Mouse (Mus musculus): ENCODE measurements at regions not wholly inside any gene's neighbourhood (a gene's known extent, or its start where the extent isn't known, plus 50 kb on each side); places are given as distances from the start of the nearest gene placed in this dataset.
A peak's percentile ranks its signal among the peaks of the same experiment; 100 is the strongest.
"Not testable (repeated sequence)": the region's sequence is repeated elsewhere in the genome, so short reads cannot be mapped to it uniquely, and the experiment has no call there.

DNA sequence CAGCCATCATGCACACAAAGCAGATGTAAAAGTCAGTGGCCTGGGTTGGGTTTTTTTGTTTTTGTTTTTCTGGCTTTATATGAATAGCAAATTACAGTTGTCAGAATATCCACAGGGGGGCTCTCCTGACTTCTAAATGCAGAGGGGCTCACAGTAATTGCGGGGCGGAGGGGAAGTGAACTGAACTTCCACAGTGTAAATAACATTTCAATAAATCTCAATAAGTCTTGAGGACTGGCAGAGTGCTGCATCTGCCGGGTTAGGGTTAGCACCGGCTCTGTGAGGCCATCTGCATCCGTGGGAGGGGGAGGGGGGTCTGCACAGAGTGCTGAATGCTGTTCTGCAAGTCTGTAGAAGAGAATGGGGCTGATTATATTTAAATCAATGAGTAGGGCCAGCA lies 50.3 kb upstream of the Arl4c start:
- DNase-seq (ENCODE audit: extremely low spot score) = peak; percentile 61

DNA sequence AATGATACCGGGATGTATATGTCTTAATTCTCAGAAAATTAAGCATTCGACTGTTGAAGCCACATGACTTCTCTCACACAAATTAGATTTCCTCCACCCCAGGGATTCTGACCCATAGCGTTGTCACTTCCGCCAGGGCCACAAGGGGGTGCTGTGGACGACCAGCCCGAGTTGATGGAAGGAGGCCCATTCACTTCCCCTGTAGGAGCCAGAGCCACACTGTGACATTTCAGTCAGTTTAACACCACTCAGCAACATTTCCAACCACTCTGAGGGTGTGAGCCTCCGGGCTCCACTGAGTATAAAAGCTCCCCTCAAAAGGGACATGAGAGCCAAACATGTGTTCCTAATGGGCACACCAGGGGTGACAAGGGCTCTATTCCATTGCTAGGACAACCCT lies 54.6 kb upstream of the Arl4c start:
- peak; percentile 53 for DNase-seq (ENCODE audit: extremely low spot score)

DNA sequence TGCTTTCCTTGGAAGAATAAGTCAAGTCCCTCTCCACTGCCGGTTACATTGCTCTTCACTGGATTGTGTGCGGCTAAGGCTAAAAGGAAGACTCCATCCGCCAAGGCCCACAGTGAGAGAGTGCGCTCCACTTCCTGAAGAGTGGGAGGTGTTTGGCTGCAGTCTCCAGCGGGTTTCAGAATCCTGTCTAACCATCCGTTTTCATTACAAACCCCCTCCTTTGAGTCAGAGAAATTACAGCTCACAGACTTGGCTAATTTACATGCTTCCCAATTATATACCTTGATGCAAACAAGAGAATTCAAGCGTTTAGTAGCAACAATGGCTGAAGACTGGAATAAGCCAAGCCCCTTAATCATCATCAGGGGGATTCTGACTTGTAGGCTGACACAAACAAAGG lies 55.1 kb upstream of the Arl4c start:
- no peak for DNase-seq (ENCODE audit: extremely low spot score)

DNA sequence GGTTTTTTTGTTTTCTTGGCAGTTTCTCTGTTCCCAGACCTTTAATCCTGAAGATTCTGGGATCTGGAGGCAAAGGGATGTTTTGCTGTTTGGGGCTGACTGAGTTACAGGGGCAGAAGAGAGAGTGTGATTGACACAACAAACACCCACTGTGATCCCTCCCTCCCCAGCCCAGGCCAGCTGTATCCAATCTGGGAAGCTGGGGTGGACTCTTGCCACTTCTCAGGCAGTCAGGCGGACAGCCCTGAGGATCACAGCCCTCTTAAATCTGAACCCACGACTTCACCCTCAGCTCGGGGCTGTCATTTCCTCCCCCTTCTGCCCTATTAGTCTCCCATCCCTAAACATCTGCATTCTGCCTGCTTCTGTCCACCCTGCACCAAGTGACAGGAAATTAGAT lies 55.7 kb upstream of the Arl4c start:
- no peak for DNase-seq (ENCODE audit: extremely low spot score)

DNA sequence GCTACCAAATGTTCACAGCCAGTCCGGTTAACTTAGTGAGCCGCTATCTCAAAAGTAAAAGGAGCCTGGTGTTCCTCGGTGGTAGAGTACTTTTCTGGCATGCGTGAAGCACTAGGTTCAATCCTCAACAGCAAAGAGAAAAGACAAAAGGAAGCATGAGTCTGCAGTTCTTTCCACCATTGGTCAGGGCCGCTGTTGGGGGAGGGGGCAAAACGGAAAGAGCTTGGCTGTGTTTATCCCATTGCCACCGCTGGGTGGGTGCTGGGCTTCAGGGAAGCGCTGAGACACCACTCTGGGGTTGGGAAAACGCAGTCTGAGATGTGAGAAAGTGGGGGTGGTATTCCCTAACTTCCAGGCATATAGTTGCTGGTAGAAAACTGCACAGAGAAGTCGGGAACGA lies 58.6 kb upstream of the Arl4c start:
- no peak for DNase-seq (ENCODE audit: extremely low spot score)

DNA sequence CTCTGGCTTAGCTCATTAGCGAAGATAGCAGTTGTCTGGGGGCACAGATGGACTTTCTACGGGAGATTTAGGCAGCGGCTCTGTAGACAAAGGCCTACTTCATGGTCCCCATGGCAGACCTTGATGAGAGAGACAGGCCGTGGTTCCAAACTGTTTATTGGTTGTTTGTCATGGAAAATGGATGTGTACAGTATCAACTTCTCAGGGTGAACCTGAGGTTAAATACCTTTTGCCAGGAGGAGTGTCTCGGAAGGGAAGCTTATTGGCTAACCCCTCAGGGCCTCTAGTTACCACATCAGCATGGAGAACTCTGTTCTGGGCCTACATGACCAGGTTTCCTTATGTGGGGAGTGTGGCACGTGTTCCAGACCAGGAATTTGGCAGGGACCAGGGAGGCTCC lies 59.1 kb upstream of the Arl4c start:
- DNase-seq (ENCODE audit: extremely low spot score) = no peak

DNA sequence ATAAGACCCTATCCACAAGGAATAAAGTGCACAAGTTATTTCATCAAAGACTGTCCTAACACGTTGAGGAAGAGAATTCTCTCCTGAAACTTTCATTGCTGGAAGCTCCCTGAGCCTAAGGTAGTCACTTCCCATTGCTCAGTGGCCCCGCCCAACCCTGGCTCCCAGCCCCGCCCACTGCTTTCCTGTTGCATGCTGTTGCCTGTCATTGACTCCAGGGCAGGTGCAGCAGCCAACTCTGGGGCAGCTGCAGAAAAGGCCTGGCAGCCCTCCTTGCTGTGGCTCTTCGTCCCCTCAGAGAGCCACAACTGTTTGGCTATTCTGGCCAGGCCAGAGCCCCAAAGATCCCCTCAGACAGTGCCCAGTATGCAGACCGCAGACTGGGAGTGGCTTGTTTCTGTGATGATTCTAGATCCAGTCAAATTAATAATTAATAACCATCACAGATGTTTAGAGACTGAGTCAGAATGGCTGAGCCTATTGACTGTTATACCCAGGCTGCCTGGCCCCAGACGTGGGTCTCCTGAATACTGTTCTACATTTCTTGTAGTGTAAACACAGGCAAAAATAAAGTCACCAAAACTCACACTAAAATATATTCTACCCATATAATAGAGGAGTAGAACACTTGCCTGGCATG lies 61.8 kb upstream of the Arl4c start:
- no peak for DNase-seq (ENCODE audit: extremely low spot score)

DNA sequence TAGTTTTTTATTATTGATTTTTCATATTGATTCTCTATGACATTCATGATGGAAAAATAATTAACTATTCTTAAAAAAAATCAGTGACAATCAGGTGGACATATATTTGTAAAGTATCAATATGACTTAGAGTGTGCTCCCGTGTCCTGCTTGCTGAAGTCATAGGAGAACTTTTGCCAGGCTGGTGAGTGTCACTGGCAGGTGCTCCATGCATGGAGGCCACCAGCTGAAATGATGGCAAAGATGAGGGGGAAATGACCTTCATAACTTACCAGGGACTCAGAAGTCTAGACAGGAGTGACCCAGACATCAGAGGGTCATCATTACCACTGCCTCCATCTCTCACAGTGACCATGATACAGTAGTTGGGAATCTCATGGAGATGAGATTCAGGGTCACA lies 62.5 kb upstream of the Arl4c start:
- DNase-seq (ENCODE audit: extremely low spot score) = no peak

DNA sequence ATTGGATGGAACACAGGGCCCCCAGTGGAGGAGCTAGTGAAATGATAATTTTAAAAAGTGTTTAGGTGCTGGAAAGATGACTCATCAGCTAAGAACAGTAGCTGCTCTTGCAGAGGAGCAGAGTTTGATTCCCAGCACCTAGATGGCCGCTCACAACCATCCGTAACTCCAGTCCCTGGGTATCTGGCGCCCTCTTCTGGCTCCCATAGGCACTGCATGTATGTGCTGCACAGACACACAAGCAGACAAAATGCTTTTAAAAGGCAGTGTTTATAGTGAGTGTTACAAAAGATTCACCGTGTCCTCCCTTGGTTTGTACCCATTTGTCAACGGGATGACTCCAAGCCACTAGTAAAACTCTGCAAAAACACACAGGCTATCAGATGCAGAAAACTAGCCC lies 75.0 kb upstream of the Arl4c start:
- no peak for DNase-seq (ENCODE audit: extremely low spot score)

DNA sequence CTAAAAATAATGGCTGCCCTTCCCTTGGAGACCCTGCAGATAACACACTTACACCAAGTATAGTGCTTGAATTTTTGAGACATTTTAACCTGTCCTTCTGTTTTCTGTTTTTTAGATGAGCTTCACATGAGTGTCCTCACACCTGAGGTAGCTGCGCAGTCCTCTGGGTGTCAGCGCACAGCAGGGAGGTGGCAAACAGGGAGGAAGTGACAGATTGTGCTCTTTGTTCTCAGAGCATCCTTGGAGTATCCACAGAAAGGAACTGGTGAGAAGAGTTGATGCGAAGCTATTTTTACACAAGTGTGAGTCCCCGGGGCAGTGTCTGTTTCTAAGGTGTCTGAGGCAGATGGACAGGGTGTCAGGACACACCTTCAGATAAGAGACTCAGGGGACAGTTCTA lies 78.2 kb upstream of the Arl4c start:
- DNase-seq (ENCODE audit: extremely low spot score) = no peak

DNA sequence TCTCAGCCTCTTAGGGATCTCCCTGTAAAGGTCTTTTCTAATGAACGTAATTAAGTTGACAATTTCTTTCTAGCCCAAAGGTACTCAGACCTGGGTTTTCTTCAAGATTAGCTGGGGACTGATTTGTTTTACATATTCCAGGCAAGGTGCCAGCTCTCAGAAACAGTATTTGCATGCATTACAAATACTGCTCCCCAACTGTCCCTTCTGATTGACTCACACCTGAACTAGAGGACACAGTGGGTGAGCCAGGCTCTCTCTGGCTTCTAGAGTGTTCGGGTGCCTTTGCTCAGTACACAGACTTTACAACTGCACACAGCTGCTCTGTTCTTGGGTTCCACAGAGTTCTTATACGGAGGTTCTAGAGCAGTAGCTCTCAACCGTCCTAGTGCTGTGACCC lies 81.1 kb upstream of the Arl4c start:
- no peak for DNase-seq (ENCODE audit: extremely low spot score)

DNA sequence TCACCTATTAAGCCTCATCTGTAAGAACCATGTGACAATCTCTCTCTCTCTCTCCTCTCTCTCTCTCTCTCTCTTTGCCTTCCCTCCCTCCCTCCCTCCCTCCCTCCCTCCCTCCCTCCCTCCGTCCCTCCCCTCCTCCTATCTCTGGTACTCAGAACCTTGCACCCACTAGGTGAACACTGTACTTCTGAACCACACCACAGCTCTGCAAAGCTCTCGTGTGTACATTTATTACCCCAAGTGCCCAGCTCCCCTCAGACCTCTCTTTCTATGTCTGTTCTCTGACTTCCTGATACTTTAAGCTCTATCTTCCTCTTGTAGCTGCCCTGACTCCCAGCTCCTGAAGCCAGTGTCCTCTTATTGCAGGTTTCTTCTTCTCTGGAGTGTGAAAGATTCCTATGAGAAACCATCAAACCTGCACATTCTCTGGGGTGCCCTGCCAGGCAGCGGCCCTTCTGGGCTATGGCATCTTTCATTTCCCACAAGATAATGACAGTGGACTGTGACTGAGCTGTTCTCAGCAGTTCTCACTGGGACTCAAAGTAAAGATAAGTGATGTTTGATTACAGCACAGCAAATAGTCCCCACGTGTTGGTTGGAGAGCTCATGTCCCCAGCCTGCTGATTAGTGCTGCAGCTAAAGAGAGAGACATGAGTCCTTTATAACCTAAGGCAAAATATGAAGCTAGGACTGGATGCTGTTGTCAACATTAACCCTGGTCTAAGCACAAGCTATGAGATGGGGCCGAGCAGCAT lies 83.0 kb upstream of the Arl4c start:
- DNase-seq (ENCODE audit: extremely low spot score) = no peak

DNA sequence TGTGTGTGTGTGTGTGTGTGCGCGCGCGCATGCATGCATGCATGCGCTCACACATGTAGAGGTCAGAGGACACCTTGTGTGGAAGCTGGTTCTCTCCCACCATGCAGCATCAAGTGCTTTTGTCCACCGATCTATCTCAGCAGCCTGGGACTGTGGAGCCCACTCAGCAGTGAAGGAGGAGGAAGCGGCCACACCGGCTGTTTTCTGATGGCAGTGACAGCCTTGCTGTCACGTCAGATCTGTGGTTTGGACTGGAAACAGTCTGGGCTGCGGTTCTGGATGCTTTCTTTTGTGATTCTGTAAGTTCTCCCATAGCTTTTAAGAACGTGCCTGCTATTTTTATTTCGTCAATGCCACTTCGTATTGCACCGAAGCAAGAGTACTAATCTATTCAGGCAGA lies 84.0 kb upstream of the Arl4c start:
- no peak for DNase-seq (ENCODE audit: extremely low spot score)

DNA sequence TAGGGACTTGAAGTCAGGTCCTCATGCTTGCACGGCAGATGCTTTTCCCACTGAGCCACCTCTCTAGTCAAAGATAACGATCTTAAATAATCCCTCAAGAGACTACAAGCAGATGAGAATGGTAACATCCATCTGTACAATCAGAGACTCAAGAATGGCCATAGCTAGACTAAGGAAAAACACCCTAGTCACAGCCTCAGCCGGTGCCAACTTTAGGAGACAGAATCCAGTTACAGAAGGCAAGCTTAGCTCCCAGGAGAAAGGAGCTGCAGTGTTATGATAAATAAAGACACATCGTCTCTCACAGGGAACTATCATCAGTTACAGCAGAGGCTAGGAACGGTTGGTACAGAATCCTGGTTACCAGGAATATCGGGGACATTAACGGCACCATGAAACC lies 88.7 kb upstream of the Arl4c start:
- no peak for DNase-seq (ENCODE audit: extremely low spot score)

DNA sequence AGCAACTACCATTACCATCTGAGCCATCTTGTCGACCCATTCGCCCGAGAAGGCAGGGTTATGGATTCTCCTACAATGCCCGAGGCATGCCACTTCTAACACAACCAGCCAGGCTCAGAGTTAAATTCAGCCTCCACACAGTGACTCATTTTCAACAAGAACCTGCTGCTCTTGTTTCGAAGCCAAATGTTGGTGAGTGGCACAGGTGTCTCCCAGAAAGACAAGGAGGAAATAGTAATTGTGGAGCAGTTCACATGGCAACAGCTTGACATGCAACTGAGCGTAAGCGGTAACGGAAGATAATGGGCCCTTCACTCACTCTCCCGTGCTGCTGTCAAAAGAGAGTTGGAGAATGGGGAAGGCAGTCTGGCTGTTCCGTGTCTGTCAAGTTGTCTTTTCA lies 92.9 kb upstream of the Arl4c start:
- no peak for DNase-seq (ENCODE audit: extremely low spot score)

DNA sequence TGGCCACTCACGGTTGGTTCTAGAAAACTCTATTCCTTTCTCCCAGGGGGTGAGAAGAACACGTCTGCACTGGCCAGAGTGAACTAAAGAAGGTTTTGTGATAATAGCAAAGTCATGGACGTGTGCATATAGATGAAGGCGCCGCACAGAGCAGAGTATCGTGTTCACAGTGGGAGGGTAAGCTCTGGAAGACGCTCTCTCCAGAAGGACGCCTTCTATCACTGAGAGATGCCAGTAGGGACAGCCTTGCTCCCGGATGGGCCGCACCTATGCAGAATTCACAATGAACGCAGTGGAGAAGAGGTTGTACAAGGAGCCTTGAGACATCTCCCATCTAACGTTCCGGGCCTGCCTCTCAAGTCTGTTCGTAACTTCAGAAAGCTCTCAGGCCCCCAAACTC lies 96.5 kb upstream of the Arl4c start:
- DNase-seq (ENCODE audit: extremely low spot score) = no peak

DNA sequence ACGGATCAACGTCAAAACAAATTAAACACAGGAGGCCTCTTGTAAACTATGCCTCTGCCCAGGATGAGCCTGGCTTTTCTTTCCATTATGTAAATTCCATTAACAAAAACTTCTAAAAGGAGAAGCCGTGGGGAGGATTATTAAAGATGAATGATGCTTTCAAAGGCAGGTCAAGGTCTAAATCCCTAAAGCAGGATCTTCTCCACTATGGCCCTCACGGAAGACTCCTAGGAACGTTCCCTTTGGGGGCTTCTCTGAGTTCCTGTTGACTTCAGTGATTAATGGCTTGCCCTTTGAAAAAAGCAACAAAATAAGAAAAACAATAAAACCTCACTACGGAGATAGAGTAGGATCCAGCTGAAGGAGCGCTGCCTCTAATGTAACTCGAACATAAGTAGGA lies 96.9 kb upstream of the Arl4c start:
- no peak for DNase-seq (ENCODE audit: extremely low spot score)

DNA sequence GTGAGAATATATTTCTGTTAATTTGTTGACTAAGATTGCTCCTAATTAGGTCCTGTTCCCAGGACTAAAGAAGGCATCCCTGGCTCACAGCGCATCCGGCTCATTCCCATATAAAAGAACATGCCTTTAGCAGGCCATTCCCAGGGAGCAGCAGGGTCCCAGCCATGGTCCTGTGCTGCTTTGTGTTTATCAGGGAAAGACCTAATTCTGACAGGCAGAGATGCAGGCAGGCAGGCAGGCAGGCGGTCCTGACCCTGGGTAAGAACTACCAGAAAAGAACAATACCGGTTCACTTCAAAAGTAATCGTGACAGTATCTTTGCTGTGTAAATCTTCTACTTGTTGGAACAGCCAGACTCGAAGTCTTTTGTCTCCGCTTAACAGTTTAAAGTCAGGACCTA lies 97.3 kb upstream of the Arl4c start:
- DNase-seq (ENCODE audit: extremely low spot score) = peak; percentile 44

DNA sequence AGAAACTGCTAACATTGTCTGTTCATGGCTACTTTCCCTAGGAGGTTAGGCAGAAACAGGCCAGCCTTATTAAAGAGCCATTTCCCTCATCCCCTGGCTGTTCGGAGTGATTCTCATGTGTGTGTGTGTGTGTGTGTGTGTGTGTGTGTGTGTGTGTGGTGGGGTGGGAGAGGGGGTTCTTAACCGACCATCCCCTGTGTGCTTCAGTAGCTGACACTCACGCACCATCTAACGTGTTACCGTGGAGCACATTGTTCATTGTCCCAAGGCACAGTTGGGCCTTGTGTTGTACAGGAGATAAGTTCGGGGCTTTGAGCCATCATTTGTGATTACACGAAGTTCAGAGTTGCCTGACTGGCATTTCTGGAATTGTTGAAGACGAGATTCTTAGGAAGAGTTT lies 97.8 kb upstream of the Arl4c start:
- DNase-seq (ENCODE audit: extremely low spot score) = peak; percentile 31

DNA sequence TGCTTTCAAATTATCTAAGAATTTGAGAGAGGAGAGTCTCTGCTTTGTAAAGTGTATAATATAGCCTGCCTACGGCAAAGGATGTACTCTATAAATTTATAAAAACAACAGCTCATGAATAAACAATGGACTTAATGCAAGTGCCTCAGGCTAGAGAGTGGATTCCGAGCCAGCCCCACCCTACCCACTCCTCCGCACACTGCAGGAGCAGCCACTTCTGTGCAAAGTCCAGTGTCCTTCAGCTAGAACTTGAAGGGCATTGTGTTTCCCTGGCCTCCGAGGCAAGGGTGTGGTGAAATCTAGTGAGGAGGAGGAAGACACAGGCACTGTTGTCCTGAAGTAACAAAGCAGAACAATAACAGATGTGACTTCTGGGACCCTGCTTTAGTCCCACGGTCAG lies 98.4 kb upstream of the Arl4c start:
- DNase-seq (ENCODE audit: extremely low spot score) = no peak

DNA sequence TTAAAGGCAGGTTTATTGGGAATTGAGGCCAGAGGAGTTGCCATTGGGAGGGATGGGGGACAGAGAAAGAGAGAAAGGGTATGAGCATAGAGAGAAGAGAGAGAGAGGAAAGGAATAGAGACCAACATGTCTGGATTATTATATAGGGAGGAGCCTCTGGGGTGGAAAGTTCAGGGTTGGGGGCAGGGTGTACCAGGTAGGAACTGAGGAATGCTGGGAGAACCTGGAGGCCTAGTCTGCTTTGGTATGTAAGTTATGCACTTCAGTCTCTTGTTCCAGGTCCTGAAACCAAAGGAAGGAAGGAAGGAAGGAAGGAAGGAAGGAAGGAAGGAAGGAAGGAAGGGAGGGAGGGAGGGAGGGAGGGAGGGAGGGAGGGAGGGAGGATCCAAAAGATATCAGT lies 99.1 kb upstream of the Arl4c start:
- DNase-seq (ENCODE audit: extremely low spot score) = not testable (repeated sequence)

DNA sequence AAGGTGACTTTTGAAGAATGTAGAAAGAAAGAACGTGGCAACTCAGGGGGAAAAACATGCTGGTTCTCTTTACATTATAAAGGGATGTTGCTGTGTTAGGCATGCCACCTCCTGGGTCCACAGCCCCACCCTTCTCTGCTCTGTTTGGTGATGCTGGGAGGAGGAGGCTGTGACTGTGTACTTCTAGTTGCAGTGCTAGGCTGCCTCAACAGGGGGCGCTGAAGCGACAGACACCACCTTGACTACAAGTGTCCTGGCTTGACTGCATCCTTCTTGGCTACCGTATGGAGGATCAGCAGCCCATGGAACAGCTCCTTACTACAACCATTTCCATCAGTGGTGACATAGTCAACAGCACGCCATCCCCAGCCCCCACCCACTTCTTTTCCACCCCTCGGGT lies 104.9 kb upstream of the Arl4c start:
- no peak for DNase-seq (ENCODE audit: extremely low spot score)

DNA sequence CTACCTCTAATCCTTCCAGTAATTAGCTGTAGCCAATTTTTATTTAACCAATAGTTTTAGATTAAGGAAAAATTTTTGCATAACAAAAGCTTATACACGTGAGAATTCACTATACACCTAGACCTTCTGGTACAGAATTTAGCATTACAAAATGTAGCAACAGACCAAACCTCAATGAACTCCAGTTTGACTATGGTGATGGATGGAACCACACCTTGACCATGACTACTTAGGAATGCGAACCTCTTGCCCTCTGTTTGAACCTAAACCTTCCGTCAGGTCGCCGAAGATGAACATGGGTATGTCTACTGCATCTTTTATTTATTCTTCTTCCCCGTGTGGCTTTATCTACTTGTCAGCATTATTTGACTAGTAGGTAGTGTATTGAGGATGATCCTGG lies 105.9 kb upstream of the Arl4c start:
- no peak for DNase-seq (ENCODE audit: extremely low spot score)

DNA sequence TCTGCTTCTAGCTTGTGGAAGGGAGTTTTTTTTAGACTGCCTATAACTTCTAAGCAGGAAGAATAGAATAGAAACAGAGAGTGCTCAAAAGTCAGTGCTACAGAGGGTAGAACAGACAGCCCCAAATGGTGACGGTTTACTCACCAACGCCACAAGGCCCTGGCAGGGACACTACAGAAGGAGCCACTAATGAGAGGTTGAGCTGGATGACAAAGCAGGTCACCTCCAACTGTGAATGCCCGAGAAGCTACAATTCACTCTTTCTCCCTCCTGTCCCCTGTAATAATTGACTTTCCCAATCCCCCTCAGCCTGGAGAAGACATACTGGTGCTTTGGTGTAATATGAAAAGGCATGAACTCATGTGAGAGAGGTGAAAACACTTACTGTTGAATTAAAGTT lies 106.5 kb upstream of the Arl4c start:
- no peak for DNase-seq (ENCODE audit: extremely low spot score)

Measured in embryo, embryonic 9.5 days (tissue).